Mouse (Mus musculus) naive thymus-derived CD4-positive, alpha-beta T cell, adult 2 months (primary cell): ENCODE data around the gene Rem1.
A peak's percentile ranks its signal among the peaks of the same experiment; 100 is the strongest.

Source experiments
- DNase-seq: peaks from one replicate; pipeline ENCODE4 v3.0.0-alpha.2; 2011; ENCODE audit warnings: low read depth

The Rem1 gene

GRCm38 (mm10) chr2:152626774-152627591, at the start of gene Rem1:
TSS of gene Rem1 (plus strand) at chr2:152626951.
- DNase-seq = no peak

- no peak for DNase-seq
Measured at GRCm38 (mm10) chr2:152580107-152580506, 46.6 kb upstream of the Rem1 start, which contains the start of gene Defb19. TSS of gene Defb19 (minus strand) at chr2:152580312.

- DNase-seq = no peak
Measured at GRCm38 (mm10) chr2:152580612-152581011, 46.1 kb upstream of the Rem1 start.

GRCm38 (mm10) chr2:152586926-152587560, 39.7 kb upstream of the Rem1 start:
- DNase-seq = no peak

GRCm38 (mm10) chr2:152588450-152588849, 38.3 kb upstream of the Rem1 start:
- DNase-seq = no peak

- DNase-seq = no peak
Measured at GRCm38 (mm10) chr2:152589021-152589420, 37.7 kb upstream of the Rem1 start.

- DNase-seq = no peak
Measured at GRCm38 (mm10) chr2:152599299-152599698, 27.5 kb upstream of the Rem1 start, which contains the start of gene Defb45. TSS of gene Defb45 (minus strand) at chr2:152599399.

GRCm38 (mm10) chr2:152600076-152600475, 26.7 kb upstream of the Rem1 start:
- no peak for DNase-seq

- DNase-seq = no peak
Measured at GRCm38 (mm10) chr2:152601275-152601960, 25.3 kb upstream of the Rem1 start.

- DNase-seq = peak; percentile 28
Measured at GRCm38 (mm10) chr2:152604057-152604456, 22.7 kb upstream of the Rem1 start, which contains the start of gene Defb36. TSS of gene Defb36 (plus strand) at chr2:152604327.

- DNase-seq = no peak
Measured at GRCm38 (mm10) chr2:152607746-152608145, 19.0 kb upstream of the Rem1 start.

- no peak for DNase-seq
Measured at GRCm38 (mm10) chr2:152608719-152609118, 18.0 kb upstream of the Rem1 start.

GRCm38 (mm10) chr2:152612193-152612592, 14.6 kb upstream of the Rem1 start:
- DNase-seq = no peak

- peak; percentile 66 for DNase-seq
Measured at GRCm38 (mm10) chr2:152615563-152615962, 11.2 kb upstream of the Rem1 start.

GRCm38 (mm10) chr2:152616470-152616869, 10.3 kb upstream of the Rem1 start:
- DNase-seq = no peak

GRCm38 (mm10) chr2:152617374-152617773, 9.4 kb upstream of the Rem1 start:
- DNase-seq = peak; percentile 30

GRCm38 (mm10) chr2:152620367-152621134, 6.2 kb upstream of the Rem1 start:
- no peak for DNase-seq

GRCm38 (mm10) chr2:152622151-152622550, 4.6 kb upstream of the Rem1 start:
- DNase-seq = no peak

- no peak for DNase-seq
Measured at GRCm38 (mm10) chr2:152622953-152623352, 3.8 kb upstream of the Rem1 start, which contains the start of gene Defb25. TSS of gene Defb25 (minus strand) at chr2:152623053.

GRCm38 (mm10) chr2:152624566-152624965, 2.2 kb upstream of the Rem1 start:
- DNase-seq = no peak

GRCm38 (mm10) chr2:152625256-152625655, 1.5 kb upstream of the Rem1 start:
- DNase-seq = no peak

- no peak for DNase-seq
Measured at GRCm38 (mm10) chr2:152628066-152628465, 1.3 kb downstream of the Rem1 start.
